Comparison of ENCODE assay signal across 9 mouse cellular contexts in genomic region chr2:9872682-9873081, GRCm38 (mm10). TPM values are rescaled to one million over a fixed set of nuclear protein-coding genes. Genes with fewer than 3 reads are reported as not detected.
A peak's percentile ranks its signal among the peaks of the same experiment; 100 is the strongest.
DNase-seq lines count a peak whose midpoint lies in the region; ATAC-seq and TF ChIP-seq lines count a peak whose summit lies in the region.
"Had no signal": no experiment of that assay in that cellular context is flagged by ENCODE, and none has a peak within 500 bp of the region (broad histone marks: within the 10 kb centered on the region; RNA-seq: fewer than 3 reads in every experiment).

No protein-coding gene starts in this region.

- peak; percentile 3; the same call in 1 of the 2 replicates for ATAC-seq in forebrain, embryonic 12.5 days (ENCODE audit: low FRiP score)
- ATAC-seq in forebrain, embryonic 16.5 days: no peak

- no peaks in the 10 kb centered on the region for H3K36me3 ChIP-seq in forebrain, embryonic 12.5 days (replicated peaks)
- no peaks in the 10 kb centered on the region for H3K36me3 ChIP-seq in forebrain, embryonic 16.5 days (ENCODE audit: control insufficient read depth, insufficient read depth)
- no peaks in the 10 kb centered on the region for H3K36me3 ChIP-seq in testis, adult 2 months (ENCODE audit: control insufficient read depth, insufficient read depth, low read length)
- no peaks in the 10 kb centered on the region for H3K36me3 ChIP-seq in midbrain, embryonic 10.5 days

- H3K4me2 ChIP-seq in forebrain, embryonic 12.5 days: peak overlapping the region; percentile 36; the same call in 1 of the 2 replicates
- H3K4me2 ChIP-seq in forebrain, embryonic 16.5 days (ENCODE audit: low read length): no peak overlapping the region

- TF ChIP-seq POLR2A in testis, adult 2 months (IDR thresholded peaks at IDR 0.05; ENCODE audit: control insufficient read depth, low read depth, low read length): no peak

- H3K9ac ChIP-seq in forebrain, embryonic 12.5 days: no peak overlapping the region
- H3K9ac ChIP-seq in forebrain, embryonic 16.5 days (replicated peaks; ENCODE audit: low read depth, low read length): no peak overlapping the region

- DNase-seq in testis, postnatal 10 days (ENCODE audit: low spot score): no peak
- DNase-seq in midbrain, embryonic 10.5 days (ENCODE audit: low spot score): peak; percentile 39
- no peak for DNase-seq in B cell, adult 2 months
- DNase-seq in layer of hippocampus, adult 8-10 months (ENCODE audit: low spot score in 2 of 2): no peak
- DNase-seq in frontal cortex, postnatal 25 days (ENCODE audit: low spot score in 2 of 2): no peak

- H3K27me3 ChIP-seq in forebrain, embryonic 12.5 days: peaks cover 87% of the 10 kb centered on the region
- peaks cover 59% of the 10 kb centered on the region for H3K27me3 ChIP-seq in forebrain, embryonic 16.5 days (replicated peaks; ENCODE audit: control insufficient read depth, insufficient read depth, low read length)
- peaks cover 3% of the 10 kb centered on the region for H3K27me3 ChIP-seq in testis, adult 2 months (ENCODE audit: control insufficient read depth, insufficient read depth, low read length)
- H3K27me3 ChIP-seq in midbrain, embryonic 10.5 days (ENCODE audit: low read depth, poor library complexity, severe bottlenecking): peaks cover 93% of the 10 kb centered on the region

- 1% methylated on average over 12 of the region's 12 CpGs for WGBS in forebrain, embryonic 12.5 days
- 2% methylated on average over 12 of the region's 12 CpGs for WGBS in forebrain, embryonic 16.5 days
- WGBS in midbrain, embryonic 10.5 days: 2% methylated on average over 12 of the region's 12 CpGs

- 0 out of 2 replicates have a peak overlapping the region, but pooled peaks have one; percentile 16 for H3K4me3 ChIP-seq in forebrain, embryonic 12.5 days (replicated peaks)
- no peak overlapping the region for H3K4me3 ChIP-seq in forebrain, embryonic 16.5 days (replicated peaks; ENCODE audit: low read length)
- H3K4me3 ChIP-seq in testis, adult 2 months (ENCODE audit: control insufficient read depth, low read depth, low read length): peak overlapping the region; percentile 26; the same call in 1 of the 2 replicates
- H3K4me3 ChIP-seq in midbrain, embryonic 10.5 days: peak overlapping the region; percentile 31; the same call in 1 of the 2 replicates
- H3K4me3 ChIP-seq: myocyte had no signal

- H3K27ac ChIP-seq in forebrain, embryonic 12.5 days: no peak overlapping the region
- H3K27ac ChIP-seq in forebrain, embryonic 16.5 days (ENCODE audit: low read length): no peak overlapping the region
- H3K27ac ChIP-seq in testis, adult 2 months (ENCODE audit: control insufficient read depth, insufficient read depth, low read depth, low read length): no peak overlapping the region
- no peak overlapping the region for H3K27ac ChIP-seq in midbrain, embryonic 10.5 days (replicated peaks)

- H3K9me3 ChIP-seq in forebrain, embryonic 12.5 days: no peaks in the 10 kb centered on the region
- no peaks in the 10 kb centered on the region for H3K9me3 ChIP-seq in forebrain, embryonic 16.5 days (ENCODE audit: control insufficient read depth, low read length)
- no peaks in the 10 kb centered on the region for H3K9me3 ChIP-seq in midbrain, embryonic 10.5 days (replicated peaks)

- peaks cover 19% of the 10 kb centered on the region for H3K4me1 ChIP-seq in forebrain, embryonic 12.5 days
- H3K4me1 ChIP-seq in forebrain, embryonic 16.5 days (replicated peaks; ENCODE audit: control insufficient read depth, insufficient read depth, low read length): 0 out of 2 replicates have a peak, but pooled peaks cover 2% of the 10 kb centered on the region
- peaks cover 18% of the 10 kb centered on the region for H3K4me1 ChIP-seq in testis, adult 2 months (ENCODE audit: control insufficient read depth, insufficient read depth, low read length)
- H3K4me1 ChIP-seq in midbrain, embryonic 10.5 days: peaks cover 61% of the 10 kb centered on the region

- TF ChIP-seq CTCF in testis, adult 2 months (IDR thresholded peaks at IDR 0.05; ENCODE audit: control insufficient read depth, insufficient read depth, insufficient replicate concordance, low read depth, low read length): no peak

RNA-seq across cellular contexts. Expression of gene 4930412O13Rik, which starts 8.4 kb away (rescaled TPM):
- polyA plus RNA-seq in forebrain, embryonic 12.5 days (2016; fragmentation: Nextera tagmentation; extraction: Ambion mirVana): 0.45 TPM in 1 of 2 replicates, not detected in the other
- not detected in 2 replicates for polyA plus RNA-seq in forebrain, embryonic 16.5 days (2015; fragmentation: Nextera tagmentation; extraction: Ambion mirVana)
- 57.2 and 69.9 TPM in 2 replicates for polyA plus RNA-seq in testis, adult 2 months (2012; rRNA removed)
- polyA plus RNA-seq in midbrain, embryonic 10.5 days (2016; fragmentation: Nextera tagmentation; extraction: Ambion mirVana): 0.31 and 1.1 TPM in 2 replicates
- not detected for total RNA-seq in layer of hippocampus, adult 8-10 months (2022)
- polyA plus RNA-seq: myocyte had no signal

RNA-seq across cellular contexts. Expression of gene 9230102O04Rik, which starts 16.7 kb away (rescaled TPM):
- polyA plus RNA-seq in forebrain, embryonic 12.5 days (2016; fragmentation: Nextera tagmentation; extraction: Ambion mirVana): 0.50 TPM in 1 of 2 replicates, not detected in the other
- polyA plus RNA-seq in forebrain, embryonic 16.5 days (2015; fragmentation: Nextera tagmentation; extraction: Ambion mirVana): not detected in 2 replicates
- 0.75 TPM in 1 of 2 replicates, not detected in the other for polyA plus RNA-seq in testis, adult 2 months (2012; rRNA removed)
- 0.47 and 1.2 TPM in 2 replicates for polyA plus RNA-seq in midbrain, embryonic 10.5 days (2016; fragmentation: Nextera tagmentation; extraction: Ambion mirVana)
- not detected for total RNA-seq in layer of hippocampus, adult 8-10 months (2022)
- polyA plus RNA-seq: myocyte had no signal

RNA-seq across cellular contexts. Expression of gene Gata3, which starts 17.2 kb away (rescaled TPM):
- 3.2 and 10.9 TPM in 2 replicates for polyA plus RNA-seq in forebrain, embryonic 12.5 days (2016; fragmentation: Nextera tagmentation; extraction: Ambion mirVana)
- polyA plus RNA-seq in forebrain, embryonic 16.5 days (2015; fragmentation: Nextera tagmentation; extraction: Ambion mirVana): 0.42 and 2.2 TPM in 2 replicates
- polyA plus RNA-seq in testis, adult 2 months (2012; rRNA removed): 1.0 and 2.0 TPM in 2 replicates
- 10.5 and 28.2 TPM in 2 replicates for polyA plus RNA-seq in midbrain, embryonic 10.5 days (2016; fragmentation: Nextera tagmentation; extraction: Ambion mirVana)
- under 1 TPM in 2 of 4 experiments, not detected in 2; 0.09 to 0.47 TPM for total RNA-seq in layer of hippocampus, adult 8-10 months (2022)

Comparison
In these comparisons a context has a peak if more than half of its experiments do, and no peak if none do; other contexts are left out.
1. RNA of gene 4930412O13Rik, which starts 8.4 kb away (polyA plus RNA-seq): 57.2 to 69.9 TPM in testis, adult 2 months; 0.45 TPM in forebrain, embryonic 12.5 days, 0.31 to 1.1 TPM in midbrain, embryonic 10.5 days and not detected in forebrain, embryonic 16.5 days; every median in the first group is over 10 times any median in the second.